Mouse (Mus musculus): Measurements from ENCODE around the gene Hipk3. TPM values are rescaled to one million over a fixed set of nuclear protein-coding genes. Genes with fewer than 3 reads are reported as not detected.

Hipk3 gene
- 100 to 1,000 TPM; 209 to 220 TPM for total RNA-seq (2021)
- long read RNA-seq, experiment 1, full-length matches to known transcripts = 16 of 54 reads
- long read RNA-seq, experiment 1, partial matches to known transcripts = 7 of 54 reads
- long read RNA-seq, experiment 1, other reads (novel, unspliced or antisense) = 31 of 54 reads
- long read RNA-seq, experiment 2, full-length matches to known transcripts = 2 of 19 reads
- long read RNA-seq, experiment 2, partial matches to known transcripts = 5 of 19 reads
- long read RNA-seq, experiment 2, other reads (novel, unspliced or antisense) = 12 of 19 reads

GRCm38 (mm10) chr2:104493951-104494800 is at the start of gene Hipk3:
Gene Hipk3 (minus strand): TSS chr2:104494446.
- DNase-seq = peak; percentile 86 to 93

DNA sequence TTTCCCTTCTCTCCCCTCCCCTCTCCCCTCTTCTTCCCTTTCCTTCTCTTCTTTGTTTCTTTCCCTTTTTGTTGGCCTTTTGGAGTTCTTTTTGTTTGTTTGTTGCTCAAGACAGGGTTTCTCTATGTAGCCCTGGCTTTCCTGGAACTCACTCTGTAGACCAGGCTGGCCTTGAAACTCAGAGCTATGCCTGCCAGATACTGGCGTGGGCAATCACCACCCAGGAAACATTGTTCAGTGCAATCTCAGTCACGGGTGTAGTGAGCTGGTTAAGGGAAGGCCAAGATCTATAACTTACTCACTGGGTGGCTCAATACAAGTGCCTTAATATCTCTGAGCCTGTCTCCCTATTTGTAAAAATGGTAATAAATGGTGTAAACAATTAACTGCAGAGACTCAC is 46.0 kb upstream of the Hipk3 start:
- no peak for DNase-seq

DNA sequence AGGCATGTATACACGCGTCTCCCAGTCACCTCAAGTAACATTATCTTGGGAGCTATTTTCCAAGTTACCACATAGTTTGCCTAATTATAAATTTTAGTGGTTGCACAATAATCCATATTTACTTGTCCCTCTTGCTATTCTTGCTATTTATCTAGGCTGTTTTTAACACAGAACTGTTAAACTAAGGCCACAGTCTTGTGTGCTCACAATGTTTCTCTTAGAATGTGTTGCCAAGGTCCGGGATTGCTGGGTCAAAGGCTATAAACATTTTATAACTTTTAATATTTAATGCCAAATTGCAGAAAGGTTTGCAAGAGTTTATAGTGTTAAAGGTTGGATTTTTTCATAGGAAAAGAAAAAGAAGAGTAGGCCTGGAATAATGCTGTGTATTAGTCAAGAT is 40.5 kb upstream of the Hipk3 start:
- DNase-seq = no peak

DNA sequence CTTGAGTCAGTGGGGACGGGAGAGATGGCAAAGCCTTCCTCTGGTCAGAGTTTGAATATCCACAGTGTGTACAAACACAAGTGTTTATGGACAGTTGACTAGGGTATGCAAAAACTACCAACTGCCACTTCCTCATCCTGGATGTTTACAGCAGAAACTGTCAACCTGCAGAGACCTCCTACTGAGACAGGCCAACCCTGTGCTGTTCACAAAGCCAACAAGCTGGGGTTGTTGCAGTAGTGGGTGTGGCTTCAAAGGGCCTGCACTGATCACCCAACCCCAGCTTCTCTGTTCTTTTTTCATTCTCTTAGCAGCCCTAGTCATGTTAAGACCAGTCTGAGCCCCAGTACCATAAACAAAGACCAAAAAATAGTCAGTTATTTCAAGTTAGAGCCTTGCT is 38.3 kb upstream of the Hipk3 start:
- no peak for DNase-seq

DNA sequence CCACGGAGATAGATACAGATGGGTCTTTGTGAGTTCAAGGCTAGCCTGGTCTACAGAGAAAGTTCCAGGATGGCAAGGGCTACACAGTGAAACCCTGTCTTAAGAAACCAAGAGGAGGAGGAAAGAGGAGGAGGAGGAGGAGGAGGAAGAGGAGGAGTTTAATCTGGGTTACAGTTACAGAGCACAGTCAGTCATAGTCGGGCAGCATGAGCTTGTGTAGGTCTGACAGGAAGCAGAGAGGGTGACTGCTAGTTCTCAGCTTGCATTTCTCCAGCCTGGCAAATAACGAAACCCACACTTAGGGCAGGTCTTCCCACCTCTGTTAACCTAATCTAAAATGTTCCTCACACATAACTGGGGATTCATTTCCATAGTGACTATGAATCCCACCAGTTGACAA is 32.3 kb upstream of the Hipk3 start:
- DNase-seq = no peak

- DNase-seq = peak; percentile 45 to 47
Measured at GRCm38 (mm10) chr2:104525506-104525905, 31.3 kb upstream of the Hipk3 start.

DNA sequence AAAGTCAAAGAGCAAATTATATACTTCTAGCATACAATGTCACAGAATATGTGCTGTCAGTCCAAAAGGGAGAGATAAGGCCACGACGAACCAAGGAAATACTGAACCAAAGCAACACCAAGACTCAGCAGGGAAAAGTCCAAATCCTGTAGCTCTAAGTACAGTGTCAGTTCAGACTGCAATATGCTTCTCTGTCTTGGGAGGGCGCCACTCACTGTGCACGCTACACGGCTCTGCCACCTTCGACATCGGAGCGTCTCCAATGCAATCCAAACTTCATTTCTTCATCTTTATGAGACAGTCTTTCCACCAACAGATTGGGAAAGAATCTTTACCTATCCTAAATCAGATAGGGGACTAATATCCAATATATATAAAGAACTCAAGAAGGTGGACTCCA is 17.4 kb upstream of the Hipk3 start:
- DNase-seq = no peak

- DNase-seq = no peak
Measured at GRCm38 (mm10) chr2:104502388-104502787, 8.1 kb upstream of the Hipk3 start.

GRCm38 (mm10) chr2:104501091-104501490 is 6.8 kb upstream of the Hipk3 start:
- DNase-seq = no peak

GRCm38 (mm10) chr2:104497771-104498170 is 3.5 kb upstream of the Hipk3 start:
- no peak for DNase-seq

DNA sequence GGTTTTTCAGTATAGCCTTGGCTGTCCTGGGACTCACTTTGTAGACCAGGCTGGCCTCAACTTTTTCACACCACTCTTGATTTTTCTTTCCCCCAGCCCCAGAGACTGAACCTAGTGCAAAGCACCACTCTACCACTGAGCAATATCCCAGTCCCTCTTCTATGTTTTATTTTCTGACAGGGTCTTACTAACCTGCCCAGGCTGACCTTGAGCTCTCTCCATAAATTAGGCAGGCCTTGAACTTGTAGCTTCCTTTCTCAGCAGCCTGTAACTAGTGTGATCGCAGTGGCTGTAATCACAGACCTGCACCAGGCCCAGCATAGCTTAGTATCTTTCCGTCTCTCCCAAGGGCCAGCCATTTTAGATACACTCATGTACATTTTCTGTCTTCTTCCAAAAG is 3.0 kb upstream of the Hipk3 start:
- DNase-seq = no peak

- DNase-seq = no peak
Measured at GRCm38 (mm10) chr2:104496206-104496605, 2.0 kb upstream of the Hipk3 start.

- peak in 1 of 2 experiments; percentile 40 for DNase-seq
Measured at GRCm38 (mm10) chr2:104494801-104495185, 547 bp upstream of the Hipk3 start.

- peak; percentile 91 for DNase-seq
Measured at GRCm38 (mm10) chr2:104493021-104493950, 960 bp downstream of the Hipk3 start.

DNA sequence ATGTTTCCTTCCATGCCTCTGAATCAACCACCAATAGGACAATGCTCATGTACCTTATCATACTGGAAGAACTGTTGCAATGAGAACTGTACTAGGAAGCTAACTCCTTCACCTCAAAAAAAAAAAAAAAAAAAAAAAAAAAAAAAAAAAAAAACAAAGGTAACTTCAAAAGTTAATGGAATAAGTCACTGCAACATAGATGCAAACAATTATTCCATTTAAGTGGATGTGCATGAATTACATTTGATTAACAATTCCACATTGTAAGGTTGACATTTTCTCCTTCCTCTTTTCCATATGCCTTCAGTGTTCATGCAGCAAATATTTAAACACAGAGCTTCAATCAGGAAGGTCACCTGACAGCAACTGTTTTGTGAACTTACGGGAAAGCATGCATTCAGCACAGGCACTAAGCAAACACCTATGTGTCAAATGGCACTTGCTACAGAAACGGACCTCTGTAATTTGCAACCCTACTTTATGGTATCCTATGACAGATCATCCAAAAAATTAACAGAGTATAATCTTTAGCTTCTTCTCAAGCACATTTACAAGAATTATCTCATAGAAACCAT is 2.9 kb downstream of the Hipk3 start:
- DNase-seq = no peak

GRCm38 (mm10) chr2:104490761-104491160 is 3.5 kb downstream of the Hipk3 start:
- DNase-seq = no peak

GRCm38 (mm10) chr2:104489851-104490250 is 4.4 kb downstream of the Hipk3 start:
- DNase-seq = no peak

DNA sequence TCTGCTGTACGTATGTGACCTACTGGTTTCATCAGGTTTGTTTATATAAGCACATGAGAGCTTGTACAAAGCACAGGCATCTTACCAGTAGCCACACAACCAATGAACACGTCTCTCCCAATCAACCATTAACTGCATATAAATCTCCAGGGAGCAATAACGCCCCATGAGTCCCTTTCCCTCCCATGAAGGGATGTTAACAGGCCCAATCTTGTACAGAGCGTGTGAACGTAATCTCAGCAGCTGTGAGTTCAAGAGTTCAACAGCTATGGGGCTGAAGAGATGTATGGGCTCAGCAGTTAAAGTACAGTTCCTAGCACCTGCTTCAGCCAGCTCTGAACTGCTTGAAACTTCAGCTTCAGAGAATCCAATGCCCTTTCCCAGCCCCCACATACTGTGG is 9.8 kb downstream of the Hipk3 start:
- no peak for DNase-seq

- no peak for DNase-seq
Measured at GRCm38 (mm10) chr2:104482156-104482555, 12.1 kb downstream of the Hipk3 start.

DNA sequence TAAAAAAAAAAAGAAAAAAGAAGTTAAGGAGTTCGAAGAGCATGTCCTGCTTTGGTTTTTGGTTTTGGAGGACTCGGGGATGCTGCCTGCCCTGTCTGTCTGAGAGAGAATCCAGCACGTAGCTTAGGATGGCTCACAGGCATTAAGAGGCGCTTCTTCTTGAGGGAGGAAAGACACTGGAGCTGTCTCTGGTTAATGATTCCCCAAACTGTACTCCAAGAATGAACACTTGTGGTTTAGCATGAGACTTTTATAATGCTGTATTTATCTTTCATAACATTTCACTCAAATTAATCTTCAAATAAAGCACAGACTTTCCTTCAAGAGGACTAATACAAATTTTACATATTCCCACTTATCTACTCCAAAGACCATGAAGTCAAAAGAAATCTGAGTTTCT is 15.2 kb downstream of the Hipk3 start:
- DNase-seq = no peak

DNA sequence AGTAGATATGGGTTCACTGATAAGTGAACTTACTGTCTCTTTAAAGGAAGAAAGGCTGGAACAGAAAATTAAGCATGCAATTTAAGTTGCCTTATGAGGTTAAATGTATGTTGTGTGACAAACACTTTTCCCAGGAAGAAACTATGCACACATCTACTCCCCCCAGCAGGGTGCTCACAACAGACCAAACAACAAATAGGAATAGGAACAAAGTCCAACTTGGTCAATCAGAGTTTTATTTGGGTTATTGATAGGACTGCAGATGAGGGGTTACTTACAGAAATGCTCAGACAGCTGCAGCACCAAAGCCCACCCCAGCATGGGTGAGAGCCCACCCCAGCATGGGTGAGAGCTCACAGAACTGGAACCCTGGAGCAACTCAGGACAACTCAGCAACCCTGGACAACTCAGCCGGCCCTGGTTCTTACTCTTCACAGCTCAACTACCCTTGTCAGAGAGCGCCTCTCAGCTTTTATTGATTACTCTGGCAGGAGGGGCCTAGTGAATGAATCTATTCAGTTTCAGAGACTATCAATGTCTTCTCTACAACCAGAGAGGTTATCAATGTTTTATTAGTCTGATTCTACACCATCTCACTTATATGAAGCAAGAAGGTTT is 16.7 kb downstream of the Hipk3 start:
- no peak for DNase-seq

GRCm38 (mm10) chr2:104472056-104472455 is 22.2 kb downstream of the Hipk3 start:
- DNase-seq = no peak
